In genomic region chr11:93979502-93980049, GRCm38 (mm10) we compare ENCODE assay signal across 22 mouse cellular contexts. TPM values are rescaled to one million over a fixed set of nuclear protein-coding genes. Genes with fewer than 3 reads are reported as not detected.
DNase-seq lines count a peak whose midpoint lies in the region; TF ChIP-seq lines count a peak whose summit lies in the region.
"Had no signal": no experiment of that assay in that cellular context is flagged by ENCODE, and none has a peak within 500 bp of the region (broad histone marks: within the 10 kb centered on the region; RNA-seq: fewer than 3 reads in every experiment).

No protein-coding gene starts in this region.

- TF ChIP-seq POLR2A in kidney, adult 2 months (IDR thresholded peaks at IDR 0.05; ENCODE audit: low read depth, low read length): no peak

- no peak for TF ChIP-seq CTCF in kidney, adult 2 months (conservative IDR thresholded peaks at IDR 0.05; ENCODE audit: insufficient read depth, insufficient read length, low read depth, low read length)

- WGBS in kidney, adult 2 months: 21% methylated on average over 6 of the region's 6 CpGs

- no peaks in the 10 kb centered on the region for H3K27me3 ChIP-seq in kidney, adult 2 months (replicated peaks; ENCODE audit: control insufficient read depth, insufficient read depth, low read length)
- H3K27me3 ChIP-seq: embryonic facial prominence, embryonic 13.5 days; forebrain, embryonic 12.5 days; intestine, embryonic 15.5 days; Patski had no signal

- H3K4me3 ChIP-seq in kidney, adult 2 months (ENCODE audit: insufficient read depth, low read depth, low read length): no peak overlapping the region
- H3K4me3 ChIP-seq: embryonic facial prominence, embryonic 13.5 days; forebrain, embryonic 12.5 days; gastrocnemius, adult 2 months; heart, embryonic 10.5 days; intestine, embryonic 15.5 days had no signal

- no peaks in the 10 kb centered on the region; the same call in 1 of the 2 replicates for H3K4me1 ChIP-seq in kidney, adult 2 months (ENCODE audit: control insufficient read depth, insufficient read depth, low read length)
- H3K4me1 ChIP-seq: embryonic facial prominence, embryonic 13.5 days; forebrain, embryonic 12.5 days; heart, embryonic 10.5 days; intestine, embryonic 15.5 days had no signal

- peak; percentile 43 for DNase-seq in embryo, embryonic 11 days
- DNase-seq in embryo, embryonic 10 days (ENCODE audit: low spot score): no peak
- peak; percentile 67 for DNase-seq in kidney, adult 2 months
- no peak for DNase-seq in kidney, postnatal 14 days
- peak; percentile 10 for DNase-seq in retina, postnatal 1 day
- DNase-seq in retina, embryonic 14.5 days (ENCODE audit: low spot score): no peak
- no peak for DNase-seq in gastrocnemius, postnatal 25 days
- DNase-seq in frontal cortex, postnatal 25 days (ENCODE audit: low spot score in 2 of 2): no peak
- DNase-seq: adrenal gland, postnatal 14 days; cerebellum, adult 18-20 months; cerebellum, adult 9-11 months; cerebellum, postnatal 36 days; gastrocnemius, adult 2 months; gastrocnemius, postnatal 36 days; heart, adult 18-20 months; heart, postnatal 10 days; heart, postnatal 4 days had no signal

- no peak overlapping the region for H3K27ac ChIP-seq in kidney, adult 2 months (ENCODE audit: insufficient read depth, low read depth, low read length)
- H3K27ac ChIP-seq: embryonic facial prominence, embryonic 13.5 days; forebrain, embryonic 12.5 days; gastrocnemius, adult 2 months; heart, embryonic 10.5 days; intestine, embryonic 15.5 days had no signal

- no peaks in the 10 kb centered on the region for H3K36me3 ChIP-seq in kidney, adult 2 months (ENCODE audit: control insufficient read depth, insufficient read depth, low read length)
- H3K36me3 ChIP-seq: embryonic facial prominence, embryonic 13.5 days; forebrain, embryonic 12.5 days; heart, embryonic 10.5 days; intestine, embryonic 15.5 days had no signal

RNA-seq across cellular contexts. Expression of gene Nme1, which starts 11.3 kb away (rescaled TPM):
- polyA plus RNA-seq in kidney, adult 2 months (2012; rRNA removed): 158 and 178 TPM in 2 replicates
- 10 to 100 TPM; 14.7 to 22.5 TPM for total RNA-seq in gastrocnemius, postnatal 25 days (2021)

RNA-seq across cellular contexts. Expression of gene Gm20390, which starts 11.5 kb away (rescaled TPM):
- polyA plus RNA-seq in kidney, adult 2 months (2012; rRNA removed): 45.1 and 88.3 TPM in 2 replicates
- 10 to 100 TPM; 17.4 to 19.1 TPM for total RNA-seq in gastrocnemius, postnatal 25 days (2021)

RNA-seq across cellular contexts. Expression of gene Spag9, which starts 16.3 kb away (rescaled TPM):
- polyA plus RNA-seq in kidney, adult 2 months (2012; rRNA removed): 19.1 and 24.6 TPM in 2 replicates
- 100 to 1,000 TPM; 132 to 134 TPM for total RNA-seq in gastrocnemius, postnatal 25 days (2021)

RNA-seq across cellular contexts. Expression of gene Nme2, which starts 23.5 kb away (rescaled TPM):
- polyA plus RNA-seq in kidney, adult 2 months (2012; rRNA removed): 380 and 386 TPM in 2 replicates
- 100 to 1,000 TPM; 496 to 573 TPM for total RNA-seq in gastrocnemius, postnatal 25 days (2021)

Comparison
In these comparisons a context has a peak if more than half of its experiments do, and no peak if none do; other contexts are left out.
1. DNase-seq: peak in embryo, embryonic 11 days (single experiment), kidney, adult 2 months (single experiment) and retina, postnatal 1 day (single experiment); none in embryo, embryonic 10 days (single experiment), kidney, postnatal 14 days (single experiment), retina, embryonic 14.5 days (single experiment), gastrocnemius, postnatal 25 days (single experiment) and frontal cortex, postnatal 25 days (0 of 2).